14 mouse cellular contexts compared by ENCODE assay signal in the genomic region with DNA sequence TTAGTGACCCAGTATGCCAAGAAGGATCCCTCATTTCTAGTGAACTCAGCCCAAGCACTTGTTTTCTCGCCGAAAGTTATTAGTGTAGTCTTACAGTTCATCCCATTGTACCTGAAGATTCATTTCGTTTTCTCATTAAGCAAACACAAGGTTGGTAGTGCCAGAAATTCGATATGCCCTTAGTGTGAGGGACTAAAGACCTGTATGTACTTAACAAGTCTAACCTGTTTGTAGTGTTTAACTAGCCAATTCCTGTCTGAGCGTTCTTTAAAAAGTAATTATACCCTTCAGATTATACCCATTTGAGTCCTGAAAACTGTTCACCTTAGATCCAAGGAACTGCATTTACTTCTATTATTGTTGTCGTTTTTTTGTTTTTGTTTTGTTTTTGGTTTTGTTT.
DNase-seq lines count a peak whose midpoint lies in the region; ATAC-seq lines count a peak whose summit lies in the region.
"Had no signal": no experiment of that assay in that cellular context is flagged by ENCODE, and none has a peak within 500 bp of the region (broad histone marks: within the 10 kb centered on the region; RNA-seq: fewer than 3 reads in every experiment).

No protein-coding gene starts in this region.

- no peaks in the 10 kb centered on the region for H3K9me3 ChIP-seq in heart, embryonic 14.5 days (ENCODE audit: control insufficient read depth, low read length)
- H3K9me3 ChIP-seq in lung, embryonic 16.5 days (ENCODE audit: control insufficient read depth, low read length): no peaks in the 10 kb centered on the region
- no peaks in the 10 kb centered on the region for H3K9me3 ChIP-seq in limb, embryonic 10.5 days (replicated peaks)
- H3K9me3 ChIP-seq in stomach, embryonic 16.5 days (replicated peaks; ENCODE audit: control insufficient read depth, low read length): no peaks in the 10 kb centered on the region
- H3K9me3 ChIP-seq: forebrain, embryonic 15.5 days; neural tube, embryonic 12.5 days had no signal

- H3K9ac ChIP-seq in heart, embryonic 14.5 days (ENCODE audit: low read length): no peak overlapping the region
- H3K9ac ChIP-seq in lung, embryonic 16.5 days (ENCODE audit: low read length): no peak overlapping the region
- H3K9ac ChIP-seq in stomach, embryonic 16.5 days (ENCODE audit: low read length): peak overlapping the region; percentile 26; the same call in 1 of the 2 replicates
- H3K9ac ChIP-seq: forebrain, embryonic 15.5 days; neural tube, embryonic 12.5 days had no signal

- peaks cover 19 to 61% of the 10 kb centered on the region in 2 experiments for H3K4me1 ChIP-seq in heart, embryonic 14.5 days (ENCODE audit: control insufficient read depth in 2 of 2, insufficient read depth in 2 of 2, low read length in 2 of 2)
- peaks cover 25% of the 10 kb centered on the region for H3K4me1 ChIP-seq in lung, embryonic 16.5 days (replicated peaks; ENCODE audit: control insufficient read depth, insufficient read depth, low read length)
- 0 out of 2 replicates have a peak, but pooled peaks cover 2% of the 10 kb centered on the region for H3K4me1 ChIP-seq in limb, embryonic 10.5 days
- H3K4me1 ChIP-seq in stomach, embryonic 16.5 days (ENCODE audit: control insufficient read depth, insufficient read depth, low read length): peaks cover 14% of the 10 kb centered on the region; the same call in 1 of the 2 replicates
- H3K4me1 ChIP-seq: forebrain, embryonic 15.5 days; neural tube, embryonic 12.5 days had no signal

- H3K4me3 ChIP-seq in heart, embryonic 14.5 days (ENCODE audit: control insufficient read depth in 1 of 2, insufficient read depth in 1 of 2, low read depth in 1 of 2, low read length in 2 of 2): no peak overlapping the region
- H3K4me3 ChIP-seq in lung, embryonic 16.5 days (ENCODE audit: low read length): no peak overlapping the region
- H3K4me3 ChIP-seq in limb, embryonic 10.5 days: no peak overlapping the region
- H3K4me3 ChIP-seq in stomach, embryonic 16.5 days (replicated peaks; ENCODE audit: low read length): no peak overlapping the region
- H3K4me3 ChIP-seq: forebrain, embryonic 15.5 days; heart, adult 2 months; neural tube, embryonic 12.5 days had no signal

- WGBS in heart, embryonic 14.5 days: 83% methylated on average over 6 of the region's 6 CpGs
- WGBS in lung, embryonic 16.5 days: 55% methylated on average over 6 of the region's 6 CpGs
- 87% methylated on average over 6 of the region's 6 CpGs for WGBS in limb, embryonic 10.5 days
- WGBS in stomach, embryonic 16.5 days: 65% methylated on average over 6 of the region's 6 CpGs

- peak overlapping the region; percentile 6 to 67; a peak in 2 of 4 replicates for H3K27ac ChIP-seq in heart, embryonic 14.5 days (replicated peaks in 1 of 2; ENCODE audit: control insufficient read depth in 1 of 2, insufficient read depth in 1 of 2, low read depth in 2 of 2, low read length in 2 of 2)
- peak overlapping the region; percentile 85 for H3K27ac ChIP-seq in lung, embryonic 16.5 days (ENCODE audit: low read length)
- peak overlapping the region; percentile 14; the same call in 1 of the 2 replicates for H3K27ac ChIP-seq in limb, embryonic 10.5 days
- peak overlapping the region; percentile 93 for H3K27ac ChIP-seq in stomach, embryonic 16.5 days (ENCODE audit: low read length)
- H3K27ac ChIP-seq: forebrain, embryonic 15.5 days; heart, adult 2 months; neural tube, embryonic 12.5 days had no signal

- ATAC-seq in heart, embryonic 14.5 days (ENCODE audit: insufficient number of reproducible peaks, insufficient read depth, low FRiP score, low read depth): no peak
- ATAC-seq in lung, embryonic 16.5 days (ENCODE audit: low read depth): peak; percentile 73; the same call in 1 of the 2 replicates
- ATAC-seq in stomach, embryonic 16.5 days (ENCODE audit: insufficient read depth, low FRiP score): no peak; the same call in 1 of the 2 replicates
- ATAC-seq: forebrain, embryonic 15.5 days; midbrain, embryonic 16.5 days had no signal

- intact Hi-C loops in heart, postnatal 14 days (cut with DNase I): no loop called here

- DNase-seq in heart, postnatal 14 days: no peak
- DNase-seq in lung, postnatal 4 days: no peak
- no peak for DNase-seq in limb, embryonic 10.5 days (ENCODE audit: low spot score)
- no peak for DNase-seq in kidney, postnatal 14 days
- DNase-seq: cerebellum, adult 11-12 months; kidney, adult 9 months; right cerebral cortex, postnatal 25 days had no signal

- H3K36me3 ChIP-seq in heart, embryonic 14.5 days (ENCODE audit: control insufficient read depth, insufficient read depth, low read length): peaks cover 43% of the 10 kb centered on the region
- H3K36me3 ChIP-seq in lung, embryonic 16.5 days (ENCODE audit: control insufficient read depth, insufficient read depth, low read length): peaks cover 10% of the 10 kb centered on the region; the same call in 1 of the 2 replicates
- H3K36me3 ChIP-seq in limb, embryonic 10.5 days: peaks cover 47% of the 10 kb centered on the region
- H3K36me3 ChIP-seq in stomach, embryonic 16.5 days (ENCODE audit: control insufficient read depth, insufficient read depth, low read length): no peaks in the 10 kb centered on the region; the same call in 1 of the 2 replicates
- H3K36me3 ChIP-seq: forebrain, embryonic 15.5 days; neural tube, embryonic 12.5 days had no signal

- H3K27me3 ChIP-seq in heart, embryonic 14.5 days (ENCODE audit: control insufficient read depth, insufficient read depth, low read length): no peaks in the 10 kb centered on the region
- no peaks in the 10 kb centered on the region for H3K27me3 ChIP-seq in lung, embryonic 16.5 days (ENCODE audit: control insufficient read depth, insufficient read depth, low read depth, low read length)
- no peaks in the 10 kb centered on the region for H3K27me3 ChIP-seq in limb, embryonic 10.5 days (ENCODE audit: low read depth, poor library complexity, severe bottlenecking)
- no peaks in the 10 kb centered on the region for H3K27me3 ChIP-seq in stomach, embryonic 16.5 days (ENCODE audit: control insufficient read depth, insufficient read depth, low read length)
- H3K27me3 ChIP-seq: forebrain, embryonic 15.5 days; neural tube, embryonic 12.5 days had no signal

- H3K4me2 ChIP-seq in heart, embryonic 14.5 days (ENCODE audit: low read length): no peak overlapping the region; the same call in 1 of the 2 replicates
- H3K4me2 ChIP-seq in lung, embryonic 16.5 days (ENCODE audit: low read depth, low read length): peak overlapping the region; percentile 47; the same call in 1 of the 2 replicates
- peak overlapping the region; percentile 24; the same call in 1 of the 2 replicates for H3K4me2 ChIP-seq in stomach, embryonic 16.5 days (ENCODE audit: low read depth, low read length)
- H3K4me2 ChIP-seq: forebrain, embryonic 15.5 days; neural tube, embryonic 12.5 days had no signal

Comparison
In these comparisons a context has a peak if more than half of its experiments do, and no peak if none do; other contexts are left out.
1. H3K27ac ChIP-seq: peak in every context shown above with its lines; median percentile 93 in stomach, embryonic 16.5 days; 85 in lung, embryonic 16.5 days; 36 in heart, embryonic 14.5 days; 14 in limb, embryonic 10.5 days.